Mouse (Mus musculus): ENCODE measurements around the gene Ptpa. TPM values are rescaled to one million over a fixed set of nuclear protein-coding genes. Genes with fewer than 3 reads are reported as not detected.

The Ptpa gene
- 100 to 1,000 TPM; 163 to 169 TPM for total RNA-seq (2021)

GRCm38 (mm10) chr2:30415936-30416648 is at the start of gene Ptpa:
Ptpa (plus strand) TSS chr2:30416039.
- DNase-seq (ENCODE audit: extremely low spot score in 1 of 2, low spot score in 1 of 2): peak in 1 of 2 experiments; percentile 89

GRCm38 (mm10) chr2:30366203-30366602 is 49.6 kb upstream of the Ptpa start:
- DNase-seq (ENCODE audit: extremely low spot score in 1 of 2, low spot score in 1 of 2): no peak

- no peak for DNase-seq (ENCODE audit: extremely low spot score in 1 of 2, low spot score in 1 of 2)
Measured at GRCm38 (mm10) chr2:30371544-30371943, 44.3 kb upstream of the Ptpa start.

GRCm38 (mm10) chr2:30372726-30373125 is 43.1 kb upstream of the Ptpa start:
- DNase-seq (ENCODE audit: extremely low spot score in 1 of 2, low spot score in 1 of 2): no peak

GRCm38 (mm10) chr2:30375893-30376292 is 39.9 kb upstream of the Ptpa start:
- no peak for DNase-seq (ENCODE audit: extremely low spot score in 1 of 2, low spot score in 1 of 2)

GRCm38 (mm10) chr2:30377721-30378120 is 38.1 kb upstream of the Ptpa start:
- DNase-seq (ENCODE audit: extremely low spot score in 1 of 2, low spot score in 1 of 2): no peak

- no peak for DNase-seq (ENCODE audit: extremely low spot score in 1 of 2, low spot score in 1 of 2)
Measured at GRCm38 (mm10) chr2:30379307-30379706, 36.5 kb upstream of the Ptpa start.

GRCm38 (mm10) chr2:30380564-30381376 is 35.1 kb upstream of the Ptpa start:
- DNase-seq (ENCODE audit: extremely low spot score in 1 of 2, low spot score in 1 of 2): no peak

- no peak for DNase-seq (ENCODE audit: extremely low spot score in 1 of 2, low spot score in 1 of 2)
Measured at GRCm38 (mm10) chr2:30381377-30381725, 34.5 kb upstream of the Ptpa start.

GRCm38 (mm10) chr2:30384814-30385213 is 31.0 kb upstream of the Ptpa start:
- no peak for DNase-seq (ENCODE audit: extremely low spot score in 1 of 2, low spot score in 1 of 2)

- no peak for DNase-seq (ENCODE audit: extremely low spot score in 1 of 2, low spot score in 1 of 2)
Measured at GRCm38 (mm10) chr2:30385591-30385990, 30.2 kb upstream of the Ptpa start.

- DNase-seq (ENCODE audit: extremely low spot score in 1 of 2, low spot score in 1 of 2): no peak
Measured at GRCm38 (mm10) chr2:30386913-30387312, 28.9 kb upstream of the Ptpa start.

GRCm38 (mm10) chr2:30389000-30389399 is 26.8 kb upstream of the Ptpa start:
- DNase-seq (ENCODE audit: extremely low spot score in 1 of 2, low spot score in 1 of 2): no peak

- DNase-seq (ENCODE audit: extremely low spot score in 1 of 2, low spot score in 1 of 2): peak; percentile 82 to 96
Measured at GRCm38 (mm10) chr2:30392114-30392576, 23.7 kb upstream of the Ptpa start, which contains the start of gene Dolpp1. Dolpp1 (plus strand) TSS chr2:30392254.

- DNase-seq (ENCODE audit: extremely low spot score in 1 of 2, low spot score in 1 of 2): peak; percentile 37 to 51
Measured at GRCm38 (mm10) chr2:30392577-30393369, 23.1 kb upstream of the Ptpa start.

GRCm38 (mm10) chr2:30393370-30393656 is 22.5 kb upstream of the Ptpa start:
- DNase-seq (ENCODE audit: extremely low spot score in 1 of 2, low spot score in 1 of 2): no peak

- no peak for DNase-seq (ENCODE audit: extremely low spot score in 1 of 2, low spot score in 1 of 2)
Measured at GRCm38 (mm10) chr2:30395757-30396156, 20.1 kb upstream of the Ptpa start.

- DNase-seq (ENCODE audit: extremely low spot score in 1 of 2, low spot score in 1 of 2): no peak
Measured at GRCm38 (mm10) chr2:30396246-30396645, 19.6 kb upstream of the Ptpa start.

GRCm38 (mm10) chr2:30397986-30398512 is 17.8 kb upstream of the Ptpa start:
- no peak for DNase-seq (ENCODE audit: extremely low spot score in 1 of 2, low spot score in 1 of 2)

- no peak for DNase-seq (ENCODE audit: extremely low spot score in 1 of 2, low spot score in 1 of 2)
Measured at GRCm38 (mm10) chr2:30399191-30400171, 16.4 kb upstream of the Ptpa start.
